Mouse (Mus musculus): Measurements from ENCODE around the gene Atp13a1. TPM values are rescaled to one million over a fixed set of nuclear protein-coding genes. Genes with fewer than 3 reads are reported as not detected.

The Atp13a1 gene
- polyA plus RNA-seq, 1 experiment, result 59.8 TPM

DNA sequence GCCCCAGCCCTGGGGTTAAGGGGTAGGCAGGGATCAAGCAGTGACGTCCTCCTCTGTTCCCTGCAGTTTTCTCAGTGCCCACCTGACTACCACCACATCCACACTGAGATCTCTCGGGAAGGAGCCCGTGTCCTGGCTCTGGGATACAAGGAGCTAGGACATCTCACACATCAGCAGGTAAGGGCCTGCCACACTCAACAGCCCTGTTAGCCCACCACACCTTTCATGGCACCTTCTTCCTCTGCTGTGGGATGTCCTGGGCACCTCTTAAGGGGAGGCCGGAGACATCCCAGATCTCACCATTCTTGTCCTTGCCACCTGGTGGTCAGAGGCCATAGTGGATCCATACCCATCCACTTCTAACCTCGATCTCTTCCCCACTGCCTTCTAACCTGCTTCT lies 9.0 kb downstream of the Atp13a1 start:
- DNase-seq (ENCODE audit: low read depth), result no peak

DNA sequence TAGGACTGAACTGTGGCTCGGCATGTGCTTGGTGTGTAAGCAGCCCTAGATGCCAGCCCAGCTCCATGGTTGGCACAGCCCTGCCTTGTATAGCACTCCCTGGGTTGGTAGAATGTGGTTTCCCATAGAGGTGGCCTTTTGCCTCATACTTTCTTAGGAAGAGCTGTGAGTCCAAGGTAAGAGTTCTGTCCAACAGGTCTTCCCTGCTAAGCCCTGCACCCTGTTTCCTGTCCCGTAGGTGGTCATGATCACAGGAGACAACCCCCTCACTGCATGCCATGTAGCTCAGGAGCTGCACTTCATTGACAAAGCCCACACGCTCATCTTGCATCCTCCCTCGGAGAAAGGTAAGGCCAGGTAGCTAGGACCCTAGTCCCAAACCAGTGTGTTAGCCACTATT lies 10.8 kb downstream of the Atp13a1 start:
- no peak for DNase-seq (ENCODE audit: low read depth)

DNA sequence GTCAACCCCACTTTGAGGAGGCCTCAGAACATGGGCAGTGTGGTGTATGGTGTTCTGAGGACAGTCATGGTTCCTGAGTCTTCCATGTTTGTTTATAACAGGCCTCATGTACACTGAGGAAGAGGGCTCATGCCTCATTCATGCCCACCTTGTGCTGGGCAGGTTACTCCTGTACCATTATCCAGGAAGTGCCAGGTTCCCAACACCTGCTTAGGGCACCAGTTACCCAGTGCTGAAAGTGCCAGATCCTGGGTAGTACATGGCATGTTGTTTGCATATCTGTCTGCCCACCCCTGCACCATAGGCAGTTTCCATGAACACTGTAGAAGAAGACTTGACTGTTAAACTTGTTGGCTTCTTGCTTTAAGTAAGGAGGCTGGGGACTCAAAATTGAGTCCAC lies 11.3 kb downstream of the Atp13a1 start:
- DNase-seq (ENCODE audit: low read depth), result no peak

DNA sequence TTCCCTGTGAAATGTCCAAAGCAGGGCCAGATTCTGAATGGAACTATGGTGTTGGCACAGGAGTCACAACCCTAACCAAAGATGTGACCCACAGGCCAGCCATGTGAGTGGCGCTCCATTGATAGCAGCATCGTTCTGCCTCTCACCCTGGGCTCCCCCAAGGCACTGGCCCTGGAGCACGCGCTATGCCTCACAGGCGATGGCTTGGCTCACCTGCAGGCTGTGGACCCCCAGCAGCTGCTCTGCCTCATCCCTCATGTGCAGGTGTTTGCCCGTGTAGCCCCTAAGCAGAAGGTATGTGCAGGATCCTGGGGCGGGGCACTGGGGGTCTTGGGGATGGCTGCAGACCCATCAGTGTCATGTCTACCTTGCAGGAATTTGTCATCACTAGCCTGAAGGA lies 12.4 kb downstream of the Atp13a1 start:
- DNase-seq (ENCODE audit: low read depth), result no peak

DNA sequence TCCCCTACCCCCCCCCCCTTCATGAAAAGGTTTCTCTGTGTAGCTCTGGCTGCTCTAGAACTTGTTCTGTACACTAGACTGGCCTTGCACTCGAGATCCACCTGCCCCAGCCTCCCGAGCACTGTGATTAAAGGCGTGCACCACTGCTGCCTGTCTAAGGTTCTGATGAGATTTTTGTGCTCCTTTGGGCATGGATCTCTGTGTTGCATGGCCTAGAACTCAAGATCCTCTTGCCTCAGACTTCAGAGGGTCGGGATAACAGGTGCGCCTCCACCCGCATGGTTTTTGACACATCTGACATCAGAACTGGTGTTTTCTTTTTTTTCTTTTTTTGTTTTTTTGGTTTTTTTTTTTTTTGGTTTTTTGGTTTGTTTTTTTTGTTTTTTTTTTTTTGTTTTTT lies 13.6 kb downstream of the Atp13a1 start:
- no peak for DNase-seq (ENCODE audit: low read depth)

DNA sequence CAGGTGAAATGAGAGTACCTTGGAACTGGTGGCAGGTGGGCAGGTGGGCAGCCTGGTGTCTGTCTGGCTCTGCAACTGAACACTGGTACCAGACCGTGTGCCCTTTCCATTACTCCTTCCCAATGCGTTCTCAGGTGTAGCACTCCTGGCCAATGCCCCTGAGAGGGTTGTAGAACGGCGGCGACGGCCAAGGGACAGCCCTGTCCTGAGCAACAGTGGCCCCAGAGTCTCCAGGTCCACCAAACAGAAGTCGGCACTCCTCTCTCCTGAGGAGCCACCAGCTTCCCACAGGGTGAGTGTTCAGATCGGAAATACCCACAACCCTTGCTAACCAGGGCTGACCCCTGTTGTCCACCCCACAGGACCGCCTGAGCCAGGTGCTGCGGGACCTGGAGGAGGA lies 14.1 kb downstream of the Atp13a1 start:
- DNase-seq (ENCODE audit: low read depth), result no peak

DNA sequence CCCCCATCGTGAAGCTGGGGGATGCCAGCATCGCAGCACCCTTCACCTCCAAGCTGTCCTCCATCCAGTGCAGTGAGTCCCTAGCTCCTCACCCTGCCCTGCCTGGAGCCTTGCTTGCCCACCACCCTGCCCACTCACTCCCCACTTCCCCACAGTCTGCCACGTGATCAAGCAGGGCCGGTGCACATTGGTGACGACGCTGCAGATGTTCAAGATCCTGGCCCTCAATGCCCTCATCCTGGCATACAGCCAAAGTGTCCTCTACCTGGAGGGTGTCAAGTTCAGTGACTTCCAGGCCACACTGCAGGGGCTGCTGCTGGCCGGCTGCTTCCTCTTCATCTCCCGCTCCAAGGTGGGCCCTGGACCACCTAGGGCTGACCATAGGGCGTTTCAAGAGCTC lies 14.5 kb downstream of the Atp13a1 start:
- DNase-seq (ENCODE audit: low read depth), result no peak

DNA sequence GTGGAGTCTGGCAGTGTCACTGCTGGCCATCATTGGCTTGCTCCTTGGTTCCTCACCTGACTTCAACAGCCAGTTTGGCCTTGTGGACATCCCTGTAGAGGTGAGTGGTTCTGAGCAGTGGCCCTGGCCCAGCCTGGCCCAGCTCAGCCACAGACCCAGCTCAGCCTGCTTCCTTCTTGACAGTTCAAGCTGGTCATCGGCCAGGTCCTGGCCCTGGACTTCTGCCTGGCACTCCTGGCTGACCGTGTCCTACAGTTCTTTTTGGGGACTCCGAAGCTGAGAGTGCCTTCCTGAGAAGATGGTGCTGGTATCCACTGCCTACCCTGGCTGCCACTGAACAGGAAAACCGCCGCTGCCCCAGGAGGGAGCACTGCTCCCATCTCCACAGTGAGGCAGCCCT lies 16.3 kb downstream of the Atp13a1 start:
- no peak for DNase-seq (ENCODE audit: low read depth)

DNA sequence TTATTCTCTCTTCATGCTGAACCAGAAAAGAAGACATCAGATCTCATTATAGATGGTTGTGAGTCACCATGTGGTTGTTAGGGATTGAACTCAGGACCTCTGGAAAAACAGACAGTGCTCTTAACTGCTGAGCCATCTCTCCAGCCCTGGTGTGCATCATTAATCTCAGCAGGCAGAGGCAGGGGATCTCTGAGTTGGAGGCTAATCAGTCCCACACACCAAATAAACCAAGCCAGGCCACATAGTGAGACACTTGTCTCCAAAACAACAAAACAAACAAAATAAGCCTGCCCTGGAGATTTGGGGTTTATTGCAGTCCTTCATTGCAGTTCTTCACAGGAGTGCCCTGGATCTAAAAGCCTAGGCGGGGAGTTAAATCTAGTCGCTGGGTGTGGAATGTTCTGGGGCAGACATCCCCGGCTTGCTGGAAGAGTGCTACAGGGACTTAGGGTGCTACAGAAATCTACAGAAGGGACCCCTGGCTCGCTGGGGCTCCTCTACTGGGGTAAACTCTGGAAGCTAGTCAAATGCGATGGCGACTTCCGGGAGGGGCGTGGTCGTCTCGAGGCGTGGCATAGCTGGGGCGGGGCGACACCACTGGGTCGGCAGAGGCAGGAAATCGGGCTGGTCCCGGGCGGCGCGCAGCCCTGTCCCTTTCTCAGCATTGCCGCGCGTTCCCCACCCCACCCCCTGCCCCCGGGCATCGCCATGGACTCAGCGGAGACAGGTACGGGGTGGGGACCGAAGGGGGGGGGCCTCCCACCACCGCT lies 17.3 kb downstream of the Atp13a1 start, which contains the start of gene Gmip:
Gene Gmip (plus strand): TSS at position 586 of the 770 bp plus-strand sequence.
- no peak for DNase-seq (ENCODE audit: low read depth)

DNA sequence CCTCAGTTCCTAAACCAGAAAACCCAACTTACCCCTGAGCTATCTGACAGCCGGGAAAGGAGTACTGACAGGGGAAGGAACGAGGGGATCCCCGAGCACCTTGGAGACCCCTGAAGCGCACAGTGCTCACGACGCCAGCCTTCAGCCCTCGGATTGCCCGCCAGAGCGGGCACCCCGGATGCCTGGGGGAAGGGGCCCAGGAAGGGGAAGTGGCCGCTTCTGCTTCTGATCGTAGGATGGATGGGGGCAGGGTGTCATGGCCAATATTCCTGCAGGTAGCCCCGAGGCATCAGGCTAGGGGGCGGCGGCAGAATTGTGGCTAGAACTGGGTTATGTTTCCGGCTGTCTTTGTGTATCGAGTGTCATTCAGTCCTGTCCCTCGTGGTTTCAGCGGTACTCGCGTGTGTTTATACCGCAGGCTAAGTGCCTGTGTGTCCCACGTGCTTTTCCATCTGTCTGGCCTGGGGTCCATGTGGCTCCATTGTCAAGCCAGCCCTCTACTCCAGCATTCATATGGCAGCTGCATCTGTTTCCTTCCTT lies 18.0 kb downstream of the Atp13a1 start:
- no peak for DNase-seq (ENCODE audit: low read depth)

DNA sequence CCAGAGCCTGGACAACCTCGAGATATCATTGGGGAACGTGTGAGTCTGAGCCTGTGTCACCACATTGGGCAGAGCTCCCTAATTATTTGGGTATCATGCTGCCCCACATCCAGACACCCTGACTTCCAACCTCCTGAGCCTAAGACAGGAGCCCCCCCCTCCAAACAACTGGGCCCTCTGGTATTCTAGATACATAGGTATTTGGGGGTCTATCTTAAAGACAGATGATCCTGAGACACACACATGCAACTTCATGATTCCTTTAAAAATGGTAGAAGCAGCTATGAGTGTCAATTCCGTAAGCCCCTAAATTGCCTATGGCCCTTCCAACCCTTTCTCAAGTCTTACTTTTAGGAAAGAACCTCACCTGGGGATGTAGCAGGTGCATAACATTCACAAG lies 18.9 kb downstream of the Atp13a1 start:
- no peak for DNase-seq (ENCODE audit: low read depth)

DNA sequence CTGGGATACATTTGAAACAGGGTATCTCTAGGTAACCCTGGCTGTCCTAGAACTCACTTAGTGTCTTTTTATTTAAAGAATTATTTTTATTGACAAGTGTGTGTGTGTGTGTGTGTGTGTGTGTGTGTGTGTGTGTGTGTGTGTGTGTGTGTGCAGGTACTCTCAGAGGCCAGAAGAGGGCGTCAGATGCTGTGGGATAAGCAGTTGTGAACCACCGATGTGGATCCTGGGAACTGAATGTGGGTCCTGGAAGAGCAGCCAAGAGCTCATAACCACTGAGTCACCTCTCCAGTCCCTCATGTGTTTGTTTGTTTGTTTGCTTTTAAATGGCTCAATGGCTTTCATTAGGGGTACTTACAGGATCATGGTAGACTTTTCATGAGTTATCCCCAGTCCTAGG lies 23.9 kb downstream of the Atp13a1 start:
- DNase-seq (ENCODE audit: low read depth), result no peak

DNA sequence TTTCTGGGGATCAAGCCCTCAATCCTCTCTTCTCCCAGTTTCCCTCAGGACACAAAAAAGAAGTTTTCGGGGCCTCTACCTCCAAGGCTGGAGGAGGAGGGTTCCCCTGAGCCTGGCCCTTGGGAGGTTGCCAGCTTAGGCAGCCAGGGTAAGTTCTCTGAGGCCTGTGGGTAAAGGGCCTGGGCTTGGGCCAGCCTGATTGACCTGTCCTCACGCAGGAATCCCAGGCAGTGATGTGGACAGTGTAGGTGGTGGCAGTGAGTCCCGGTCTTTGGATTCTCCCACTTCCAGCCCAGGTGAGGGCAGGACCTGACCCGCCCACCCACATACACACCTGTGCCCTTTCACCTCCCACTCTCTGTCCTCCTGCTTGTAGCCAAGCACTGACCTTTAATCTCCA lies 24.4 kb downstream of the Atp13a1 start:
- DNase-seq (ENCODE audit: low read depth), result no peak

DNA sequence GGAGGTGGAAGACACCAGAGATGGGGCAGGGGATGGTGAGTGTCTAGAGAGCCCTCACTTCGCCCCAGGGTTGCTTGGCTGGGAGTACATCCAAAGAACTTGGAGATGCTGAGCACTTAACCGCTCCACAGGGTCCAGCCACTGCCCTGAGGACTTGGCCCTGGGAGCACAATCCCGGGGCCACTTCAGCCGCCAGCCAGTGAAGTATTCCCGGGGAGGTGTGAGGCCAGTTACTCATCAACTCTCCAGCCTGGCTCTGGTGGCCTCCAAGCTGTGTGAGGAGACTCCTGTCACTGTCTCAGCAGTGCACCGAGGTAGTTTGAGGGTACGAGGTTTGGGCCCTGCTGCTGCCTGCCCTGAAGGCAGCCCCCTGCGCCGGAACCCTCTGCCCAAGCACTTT lies 29.5 kb downstream of the Atp13a1 start:
- no peak for DNase-seq (ENCODE audit: low read depth)

DNA sequence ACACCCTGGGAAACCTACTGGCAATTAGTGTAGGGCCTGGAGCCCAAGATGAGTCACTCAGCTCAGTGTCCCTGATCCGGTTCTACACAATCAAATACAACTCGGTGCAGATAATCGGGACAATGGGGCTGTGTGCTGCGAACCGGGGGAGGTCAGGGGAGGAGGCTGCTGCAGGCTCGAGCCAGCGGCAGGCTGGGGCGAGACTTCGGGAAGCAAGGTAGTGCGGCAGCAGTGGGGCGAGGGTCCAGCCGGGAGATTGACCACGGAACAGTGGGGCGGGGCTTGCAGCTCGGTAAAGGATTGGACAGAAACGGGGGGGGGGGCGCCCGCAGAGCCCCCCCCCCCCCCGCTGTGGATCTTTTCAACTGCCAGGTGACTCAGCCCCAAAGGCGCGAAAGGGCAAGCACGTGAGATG lies 31.0 kb downstream of the Atp13a1 start:
- no peak for DNase-seq (ENCODE audit: low read depth)

DNA sequence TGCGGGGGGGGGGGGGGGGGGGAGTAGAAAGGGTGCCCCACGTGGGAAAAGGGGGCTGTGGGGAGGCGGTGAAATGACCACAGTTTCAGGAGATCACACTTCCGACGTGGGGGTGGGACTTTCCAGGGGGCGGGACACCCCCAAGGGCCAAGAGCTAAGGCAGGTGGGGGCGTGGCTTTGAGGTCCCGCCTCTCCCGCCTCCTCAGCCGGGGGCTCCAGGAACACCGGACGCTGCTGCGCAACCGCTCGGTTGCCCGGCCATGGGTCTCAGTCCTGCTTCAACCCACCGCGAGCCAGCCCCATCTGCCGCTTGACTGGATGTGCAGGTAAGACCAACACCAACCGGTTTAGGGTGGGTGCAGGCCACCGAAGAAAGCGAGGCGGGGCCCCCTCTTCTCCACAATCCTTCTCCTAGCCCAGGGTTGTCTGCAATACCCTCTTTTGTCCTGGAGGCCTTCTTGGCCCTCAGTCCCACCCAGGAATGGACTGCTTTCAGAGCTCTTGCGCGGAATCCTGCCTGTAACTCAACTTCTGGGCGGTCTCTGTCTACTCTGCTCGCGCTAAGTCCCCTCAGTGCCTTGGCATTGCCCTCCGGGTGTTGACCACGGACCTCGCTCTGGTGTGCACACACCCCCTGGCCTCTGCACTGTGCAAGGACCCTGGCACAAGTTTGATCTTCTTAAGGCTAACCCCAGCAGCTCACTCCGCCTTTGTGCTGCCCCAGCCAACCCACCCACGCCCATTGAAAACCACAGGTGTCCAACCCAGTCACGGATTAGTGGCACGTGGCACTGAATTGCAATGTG lies 31.6 kb downstream of the Atp13a1 start, which contains the start of gene Lpar2:
Gene Lpar2 (plus strand): TSS at position 44 of the 806 bp plus-strand sequence.
- DNase-seq (ENCODE audit: low read depth), result no peak

DNA sequence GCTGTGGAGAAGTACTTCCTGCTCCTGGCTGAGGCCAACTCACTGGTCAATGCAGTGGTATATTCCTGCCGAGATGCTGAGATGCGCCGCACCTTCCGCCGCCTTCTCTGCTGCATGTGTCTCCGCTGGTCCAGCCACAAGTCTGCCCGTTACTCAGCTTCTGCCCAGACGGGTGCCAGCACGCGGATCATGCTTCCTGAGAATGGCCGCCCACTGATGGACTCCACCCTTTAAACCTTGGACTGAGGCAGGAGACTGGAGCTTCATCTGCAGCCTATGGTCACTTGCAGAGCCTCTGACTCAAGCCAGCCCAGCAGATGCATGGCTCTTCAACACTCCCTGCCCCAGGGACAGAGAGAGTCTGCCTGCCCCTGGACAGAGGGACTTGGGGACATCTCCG lies 35.4 kb downstream of the Atp13a1 start:
- DNase-seq (ENCODE audit: low read depth), result no peak

DNA sequence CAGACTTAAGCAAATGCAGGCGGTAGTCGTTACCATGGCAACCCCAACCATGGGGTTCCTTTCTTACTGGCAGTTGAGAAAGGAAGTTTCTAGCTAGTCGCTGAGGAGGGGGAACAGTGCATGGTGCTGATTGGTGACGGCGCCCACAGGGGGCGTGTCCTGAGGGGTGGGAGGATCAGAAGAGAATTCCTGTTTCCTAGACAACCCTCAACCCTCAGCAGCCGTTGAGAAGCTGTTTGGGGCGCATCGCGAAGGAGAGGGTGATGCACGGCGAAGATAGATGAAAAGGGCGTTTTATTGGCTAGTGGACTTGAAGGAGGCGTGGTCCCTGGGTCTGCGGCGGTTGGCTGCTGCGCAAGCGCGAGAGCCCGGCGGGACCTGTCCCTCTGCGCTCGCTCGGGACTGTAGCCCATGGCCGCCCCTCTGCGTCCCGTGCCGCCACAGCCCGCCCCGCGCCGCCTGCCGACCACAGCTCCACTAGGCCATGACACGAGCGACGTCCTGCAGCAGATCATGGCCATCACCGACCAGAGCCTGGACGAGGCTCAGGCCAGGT lies 41.4 kb downstream of the Atp13a1 start, which contains the start of gene Pbx4:
Gene Pbx4 (plus strand): TSS at position 194 of the 556 bp plus-strand sequence.
- no peak for DNase-seq (ENCODE audit: low read depth)

DNA sequence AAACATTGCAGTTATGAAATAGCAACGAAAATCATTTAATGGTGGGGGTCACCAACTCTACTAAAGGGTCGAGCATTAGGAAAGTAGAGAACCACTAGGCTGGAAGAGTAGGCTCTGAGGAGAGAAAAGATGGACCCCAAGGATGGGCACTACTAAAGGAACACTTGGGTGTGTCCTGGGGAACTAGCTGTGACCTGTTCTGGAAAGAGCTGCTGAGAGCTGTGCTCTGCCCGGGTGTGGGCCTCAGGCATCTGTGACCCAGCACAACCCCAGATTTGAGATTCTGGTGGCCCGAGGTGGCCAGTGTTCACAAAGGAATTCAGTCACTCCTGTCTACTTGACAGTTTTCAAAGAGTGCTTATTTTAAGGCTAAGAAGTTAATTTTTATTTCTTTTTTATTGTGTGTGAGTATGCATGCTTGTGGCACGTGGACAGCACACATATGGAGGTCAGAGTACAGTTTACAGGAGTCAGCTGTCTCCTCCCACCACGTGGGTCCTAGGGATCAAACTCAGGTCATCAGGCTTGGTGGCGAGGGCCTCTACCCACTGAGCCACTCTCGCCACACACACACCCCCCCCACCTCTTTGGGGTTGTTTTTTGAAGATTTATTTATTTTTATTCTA lies 46.2 kb downstream of the Atp13a1 start:
- DNase-seq (ENCODE audit: low read depth), result no peak

DNA sequence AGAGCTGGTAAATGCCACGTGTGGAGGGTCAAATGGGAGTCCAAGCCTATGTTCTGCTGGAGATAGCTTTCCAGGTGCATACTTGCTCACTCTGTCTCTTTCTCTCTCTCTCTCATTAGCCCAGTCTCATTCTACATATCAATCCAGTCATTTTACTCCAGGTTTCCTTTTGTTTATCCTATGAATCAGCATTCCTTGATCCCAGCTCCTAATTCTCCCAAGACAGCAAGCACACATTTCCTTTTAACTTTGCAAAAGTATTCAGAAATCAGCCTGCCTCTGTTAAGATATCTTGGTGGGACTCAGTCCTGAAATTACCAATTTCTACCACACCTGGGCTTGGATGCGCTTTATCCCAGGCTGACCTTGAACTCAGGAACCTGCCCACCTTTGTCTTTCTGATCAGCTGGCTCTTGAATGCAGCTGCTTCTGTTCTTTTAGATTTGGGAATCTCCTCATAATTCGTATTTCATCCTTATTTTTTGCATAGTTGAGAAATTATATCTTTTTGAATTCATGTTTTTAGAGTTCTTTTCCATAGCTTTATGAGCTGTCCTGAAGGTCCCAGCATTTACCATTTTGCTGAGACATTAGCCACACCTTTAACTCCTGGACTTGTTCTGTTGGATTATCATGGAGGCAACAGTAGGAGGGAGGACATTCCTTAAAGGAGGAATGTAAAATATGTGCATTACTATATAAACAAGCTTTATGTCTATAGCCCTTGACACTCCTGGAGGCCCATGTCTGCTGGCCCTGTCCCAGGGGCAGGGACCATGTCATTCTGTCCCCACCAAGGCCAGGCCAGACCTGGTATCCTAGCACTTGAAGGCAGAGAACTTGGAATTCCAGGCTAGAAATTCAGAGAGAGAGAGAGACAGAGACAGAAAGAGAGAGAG lies 56.5 kb downstream of the Atp13a1 start:
- DNase-seq (ENCODE audit: low read depth), result no peak

DNA sequence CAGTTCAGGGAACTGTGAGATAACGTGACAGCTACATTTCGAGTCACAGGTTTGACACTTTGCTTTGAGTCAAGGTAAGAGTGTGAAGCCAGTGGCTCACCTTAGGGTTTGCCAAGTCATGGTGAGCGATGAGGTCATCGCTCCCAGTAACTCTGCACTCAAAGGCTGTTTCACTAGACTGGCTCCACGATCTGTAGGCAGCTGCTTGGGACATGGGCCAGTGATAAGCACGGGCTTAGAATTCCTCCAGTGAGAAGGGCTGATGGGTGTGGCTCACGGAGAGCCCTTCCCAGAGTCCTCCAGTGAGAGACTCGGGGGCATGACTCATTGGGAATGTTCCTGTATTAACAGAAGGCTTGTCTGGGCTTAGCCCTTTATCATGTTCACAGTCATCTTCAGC lies 58.0 kb downstream of the Atp13a1 start:
- peak; percentile 50 for DNase-seq (ENCODE audit: low read depth)
